Mouse (Mus musculus) liver (tissue): ENCODE measurements at regions not wholly inside any gene's neighbourhood (a gene's known extent, or its start where the extent isn't known, plus 50 kb on each side); places are given as distances from the start of the nearest gene placed in this dataset.

Experiments used
- DNase-seq: peaks from one replicate; pipeline ENCODE4 v3.0.0-alpha.2; 2020; ENCODE audit warnings: mixed read lengths

- no peak for DNase-seq
Observed at GRCm38 (mm10) chr13:44149499-44149898, 364.9 kb downstream of the Cd83 start.

GRCm38 (mm10) chr13:44151526-44151925 lies 367.0 kb downstream of the Cd83 start:
- no peak for DNase-seq

GRCm38 (mm10) chr13:44152806-44153613 lies 368.4 kb downstream of the Cd83 start:
- no peak for DNase-seq

GRCm38 (mm10) chr13:44153784-44154183 lies 369.2 kb downstream of the Cd83 start:
- no peak for DNase-seq

- no peak for DNase-seq
Observed at GRCm38 (mm10) chr13:44155956-44156355, 371.4 kb downstream of the Cd83 start.

GRCm38 (mm10) chr13:44156546-44156945 lies 372.0 kb downstream of the Cd83 start:
- no peak for DNase-seq

- DNase-seq: no peak
Observed at GRCm38 (mm10) chr13:44157236-44157635, 372.7 kb downstream of the Cd83 start.

GRCm38 (mm10) chr13:44158364-44158763 lies 373.8 kb downstream of the Cd83 start:
- DNase-seq: no peak

GRCm38 (mm10) chr13:44159346-44159745 lies 374.8 kb downstream of the Cd83 start:
- no peak for DNase-seq

- no peak for DNase-seq
Observed at GRCm38 (mm10) chr13:44164746-44165145, 380.2 kb downstream of the Cd83 start.

GRCm38 (mm10) chr13:44167186-44167585 lies 382.6 kb downstream of the Cd83 start:
- DNase-seq: no peak

- no peak for DNase-seq
Observed at GRCm38 (mm10) chr13:44168186-44168585, 383.6 kb downstream of the Cd83 start.

- no peak for DNase-seq
Observed at GRCm38 (mm10) chr13:44171639-44172038, 387.1 kb downstream of the Cd83 start.

GRCm38 (mm10) chr13:44172701-44173100 lies 388.1 kb downstream of the Cd83 start:
- DNase-seq: no peak

- no peak for DNase-seq
Observed at GRCm38 (mm10) chr13:44174236-44174635, 389.7 kb downstream of the Cd83 start.

- DNase-seq: no peak
Observed at GRCm38 (mm10) chr13:44175300-44176036, 390.9 kb downstream of the Cd83 start.

- no peak for DNase-seq
Observed at GRCm38 (mm10) chr13:44176121-44176520, 391.5 kb downstream of the Cd83 start.

GRCm38 (mm10) chr13:44178006-44178405 lies 393.4 kb downstream of the Cd83 start:
- DNase-seq: no peak

- DNase-seq: no peak
Observed at GRCm38 (mm10) chr13:44180384-44180783, 395.8 kb downstream of the Cd83 start.

- no peak for DNase-seq
Observed at GRCm38 (mm10) chr13:44182544-44183191, 398.1 kb downstream of the Cd83 start.

GRCm38 (mm10) chr13:44195365-44195764 lies 410.8 kb downstream of the Cd83 start:
- no peak for DNase-seq

- DNase-seq: peak; percentile 43
Observed at GRCm38 (mm10) chr13:44206042-44206441, 421.5 kb downstream of the Cd83 start.

- no peak for DNase-seq
Observed at GRCm38 (mm10) chr13:44206448-44206847, 421.9 kb downstream of the Cd83 start.
